Mouse (Mus musculus): ENCODE results near the gene Slc25a41. TPM values are rescaled to one million over a fixed set of nuclear protein-coding genes. Genes with fewer than 3 reads are reported as not detected.
A peak's percentile ranks its signal among the peaks of the same experiment; 100 is the strongest.

Gene Slc25a41
- total RNA-seq, 1 experiment from 2014 or later: not detected

DNA sequence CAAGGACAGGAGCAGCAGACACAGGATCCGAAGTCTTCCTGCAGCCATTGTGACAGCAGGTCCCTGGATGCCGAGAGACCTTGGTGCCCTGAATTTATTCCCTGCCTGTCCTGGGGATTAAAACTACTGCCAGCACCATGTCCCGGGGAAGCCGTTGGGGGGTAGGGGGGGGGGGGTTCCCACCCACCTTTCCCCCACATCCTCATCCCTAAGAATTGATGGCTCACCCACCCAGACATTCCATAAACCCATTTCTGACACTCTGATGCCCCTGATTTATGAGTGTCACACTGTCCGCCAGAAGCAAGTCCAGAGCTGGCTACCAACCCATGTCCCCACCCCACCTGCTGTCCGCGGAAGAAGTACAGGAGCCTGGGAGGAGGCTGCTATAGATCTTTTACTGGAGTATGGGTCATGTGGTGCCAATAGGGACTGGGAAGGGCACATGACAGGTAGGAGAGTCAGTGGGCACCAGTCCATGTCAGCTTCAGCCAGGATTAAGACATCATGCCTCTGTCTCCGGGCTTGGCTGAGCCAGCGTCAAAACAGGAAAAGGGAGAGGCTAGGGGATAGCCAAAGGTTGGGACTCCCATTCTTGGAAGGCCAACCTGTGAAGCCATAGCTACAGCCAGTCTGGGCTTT is 41.4 kb downstream of the Slc25a41 start, which contains the start of gene Pspn:
Gene Pspn (minus strand): TSS at position 51 of the 642 bp plus-strand sequence.
- ATAC-seq (ENCODE audit: extremely low read depth, insufficient number of reproducible peaks, low FRiP score, poor library complexity, severe bottlenecking): no peak

DNA sequence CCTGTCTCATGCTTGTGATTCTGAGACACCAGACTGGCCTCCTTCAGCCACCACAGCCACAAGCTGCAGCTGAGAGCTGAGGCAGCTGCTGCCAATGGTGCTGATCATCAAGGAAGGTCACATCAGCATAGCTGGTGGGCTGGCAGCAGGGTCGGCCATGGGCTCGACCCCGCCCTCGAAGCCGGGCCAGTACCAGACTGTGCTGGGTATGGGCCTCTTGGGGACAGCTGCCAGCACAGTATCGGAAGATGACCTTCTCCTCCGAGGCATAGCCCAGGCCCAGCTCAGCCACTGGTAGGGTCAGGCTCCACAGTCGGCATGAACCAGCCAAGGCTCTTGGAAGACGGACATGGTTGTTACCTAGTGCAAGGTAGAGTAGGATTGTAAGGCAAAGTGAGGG is 42.0 kb downstream of the Slc25a41 start:
- no peak for ATAC-seq (ENCODE audit: extremely low read depth, insufficient number of reproducible peaks, low FRiP score, poor library complexity, severe bottlenecking)

DNA sequence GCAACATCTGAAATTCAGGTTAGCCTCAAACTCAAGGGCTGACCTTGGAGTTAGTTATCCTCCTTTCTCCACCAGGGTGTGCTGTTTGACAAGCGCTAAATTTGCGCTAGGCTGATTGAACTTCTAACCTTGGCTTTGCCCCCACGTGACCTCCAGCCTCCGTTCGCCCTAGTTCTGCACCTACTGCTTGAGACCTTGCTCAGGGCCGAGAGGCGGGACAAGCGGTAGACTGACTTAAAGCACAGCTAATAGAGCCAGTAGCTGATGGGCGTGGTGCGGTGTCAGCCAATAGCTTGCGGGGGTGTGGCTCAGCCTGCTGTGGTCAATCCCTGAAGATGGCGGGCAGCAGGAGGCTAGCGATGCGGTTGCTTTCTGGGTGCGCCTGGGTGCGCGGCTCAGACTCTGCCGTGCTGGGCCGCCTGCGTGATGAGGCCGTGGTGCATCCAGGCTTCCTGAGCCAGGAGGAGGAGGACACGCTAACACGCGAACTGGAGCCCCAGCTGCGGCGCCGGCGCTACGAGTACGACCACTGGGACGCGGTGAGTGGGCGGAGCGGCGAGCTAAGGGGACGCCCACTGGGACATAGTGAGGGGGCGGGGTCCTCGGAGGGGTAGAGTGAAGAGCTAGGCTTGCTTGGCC is 44.3 kb downstream of the Slc25a41 start, which contains the start of gene Alkbh7:
Gene Alkbh7 (plus strand): TSS at position 311 of the 639 bp plus-strand sequence.
- ATAC-seq (ENCODE audit: extremely low read depth, insufficient number of reproducible peaks, low FRiP score, poor library complexity, severe bottlenecking): peak; percentile 98

DNA sequence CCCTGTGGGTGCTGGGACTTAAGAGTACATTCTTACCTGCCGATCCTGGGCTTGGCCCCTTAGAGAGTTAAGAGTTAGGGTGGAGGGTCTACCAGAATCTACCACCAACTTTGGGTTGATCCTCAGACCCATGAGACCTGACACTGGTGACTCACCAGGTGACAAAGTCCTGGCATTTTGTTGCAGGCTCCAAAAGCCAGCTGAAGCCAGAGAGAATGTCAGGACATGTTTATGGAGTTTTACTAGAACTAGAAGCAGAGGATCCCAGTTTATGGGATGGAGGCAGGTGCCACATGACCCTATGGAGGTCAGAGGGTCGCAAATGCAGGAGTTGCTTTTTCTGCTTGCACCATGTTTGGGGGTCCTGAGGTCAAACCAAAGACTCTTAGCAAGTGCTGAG is 44.9 kb downstream of the Slc25a41 start:
- no peak for ATAC-seq (ENCODE audit: extremely low read depth, insufficient number of reproducible peaks, low FRiP score, poor library complexity, severe bottlenecking)

DNA sequence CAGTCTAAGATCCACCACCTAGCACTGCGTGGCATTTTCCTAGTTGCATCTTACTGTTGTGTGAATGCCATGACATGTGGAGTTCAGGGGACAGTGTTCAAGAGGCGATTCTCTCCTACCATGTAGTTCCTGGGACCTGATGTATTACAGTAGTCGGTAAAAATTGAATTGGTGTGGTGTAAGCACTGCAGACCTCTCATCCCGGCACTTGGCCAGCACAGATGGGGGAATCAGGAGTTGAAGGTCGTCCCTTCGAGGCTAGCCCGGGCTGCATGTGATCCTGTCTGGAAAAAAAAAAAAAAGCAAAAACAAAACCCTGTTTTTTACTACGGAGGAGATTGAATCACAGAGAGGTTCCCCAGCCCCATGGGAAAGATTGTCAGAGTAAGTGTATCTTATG is 46.4 kb downstream of the Slc25a41 start:
- ATAC-seq (ENCODE audit: extremely low read depth, insufficient number of reproducible peaks, low FRiP score, poor library complexity, severe bottlenecking): no peak

DNA sequence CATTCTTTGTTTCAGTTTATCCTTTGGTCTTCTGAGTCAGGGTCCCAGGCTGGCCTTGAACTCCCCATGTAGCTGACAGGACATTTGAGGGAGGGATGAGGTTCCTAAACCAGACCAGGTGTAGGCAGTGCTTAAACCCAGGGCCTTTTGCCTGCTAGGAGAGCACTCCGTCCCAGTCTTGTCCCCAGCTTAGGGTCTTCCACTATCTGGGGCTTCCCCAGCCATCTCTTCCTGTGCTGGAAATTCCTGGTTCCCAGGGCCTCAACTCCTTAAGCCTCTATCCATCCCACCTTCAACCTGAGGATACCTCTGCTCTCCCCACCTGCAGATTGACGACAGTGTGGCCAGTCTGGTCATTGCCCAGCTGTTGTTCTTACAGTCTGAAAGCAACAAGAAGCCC is 50.5 kb downstream of the Slc25a41 start:
- no peak for ATAC-seq (ENCODE audit: extremely low read depth, insufficient number of reproducible peaks, low FRiP score, poor library complexity, severe bottlenecking)

DNA sequence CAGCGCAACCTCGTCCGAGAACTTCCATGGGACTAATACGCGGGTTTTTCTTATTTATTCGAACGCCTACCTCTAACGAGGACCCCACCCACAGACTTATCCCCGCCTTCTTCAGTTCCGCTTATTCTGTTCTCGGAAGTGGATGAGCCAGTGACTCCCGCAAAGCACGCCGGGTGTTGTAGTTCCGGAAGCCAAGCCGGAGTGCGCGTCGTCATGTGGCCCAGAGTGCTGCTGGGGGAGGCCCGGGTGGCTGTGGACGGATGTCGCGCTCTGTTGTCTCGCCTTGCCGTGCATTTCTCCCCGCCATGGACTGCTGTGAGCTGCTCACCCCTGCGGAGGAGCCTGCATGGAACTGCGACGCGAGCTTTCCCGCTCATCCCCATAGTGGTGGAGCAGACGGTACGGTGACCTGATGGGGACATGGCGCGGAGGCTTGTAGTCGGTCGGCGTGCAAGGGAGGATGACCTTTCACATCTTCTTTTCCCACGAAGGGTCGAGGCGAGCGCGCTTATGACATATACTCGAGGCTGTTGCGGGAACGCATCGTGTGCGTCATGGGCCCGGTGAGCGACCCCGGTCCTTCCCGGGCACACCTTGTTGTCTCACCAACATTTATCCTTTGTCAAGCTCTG is 51.2 kb downstream of the Slc25a41 start, which contains the start of gene Clpp:
Gene Clpp (plus strand): TSS at position 191 of the 632 bp plus-strand sequence.
- ATAC-seq (ENCODE audit: extremely low read depth, insufficient number of reproducible peaks, low FRiP score, poor library complexity, severe bottlenecking): peak; percentile 99

DNA sequence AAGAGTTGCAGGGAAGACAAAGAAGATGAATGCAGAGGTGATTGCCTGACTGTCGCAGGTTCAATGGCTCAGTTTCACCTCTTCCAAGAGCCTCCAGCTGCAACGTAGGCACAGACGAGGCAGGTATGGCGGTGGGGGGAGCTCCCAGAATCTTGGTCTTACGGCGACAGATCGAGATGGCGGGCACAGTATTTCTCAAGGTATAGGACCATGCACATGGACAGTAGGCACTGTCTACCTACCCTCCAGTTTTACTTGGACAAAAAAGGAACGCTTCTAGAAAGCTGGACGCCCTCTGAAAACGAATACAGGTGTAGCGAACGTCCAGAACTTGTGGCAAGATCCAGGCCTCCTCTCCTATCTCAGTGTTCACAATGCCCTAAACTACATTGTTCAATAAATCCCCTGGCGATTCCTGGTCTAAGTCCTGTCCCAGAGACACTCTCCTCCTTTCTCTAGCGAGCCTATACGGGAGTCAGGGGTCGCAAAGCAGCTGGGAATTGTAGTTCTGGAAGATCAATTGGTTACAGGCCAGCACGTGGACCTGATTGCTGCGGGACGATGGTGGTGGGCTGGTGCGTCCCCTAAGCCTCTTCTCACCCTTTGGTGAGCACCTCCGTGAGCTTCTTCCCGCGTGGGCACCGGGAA is 51.9 kb downstream of the Slc25a41 start:
- ATAC-seq (ENCODE audit: extremely low read depth, insufficient number of reproducible peaks, low FRiP score, poor library complexity, severe bottlenecking): peak; percentile 39

DNA sequence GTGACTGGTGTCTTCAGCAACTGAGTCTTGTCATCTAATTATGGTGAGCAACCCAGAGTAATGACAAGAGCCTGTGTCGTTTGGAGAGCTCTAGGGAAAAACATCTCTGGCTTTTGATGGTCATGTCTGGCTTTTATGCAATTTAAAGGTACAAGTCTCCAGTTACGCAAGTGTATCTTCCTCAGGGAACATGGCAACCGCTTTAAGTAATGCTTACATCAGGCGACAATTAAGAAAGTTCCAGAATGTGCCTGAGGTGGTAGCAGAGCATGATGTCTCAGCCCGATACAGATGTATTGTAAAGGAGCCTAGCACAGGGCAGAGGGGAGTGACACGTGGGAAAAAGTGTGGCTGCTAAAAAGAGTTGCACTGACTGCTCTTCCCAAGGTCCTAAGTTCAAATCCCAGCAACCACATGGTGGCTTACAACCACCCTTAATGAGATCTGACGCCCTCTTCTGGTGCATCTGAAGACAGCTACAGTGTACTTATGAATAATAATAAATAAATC is 52.5 kb downstream of the Slc25a41 start:
- ATAC-seq (ENCODE audit: extremely low read depth, insufficient number of reproducible peaks, low FRiP score, poor library complexity, severe bottlenecking): no peak

DNA sequence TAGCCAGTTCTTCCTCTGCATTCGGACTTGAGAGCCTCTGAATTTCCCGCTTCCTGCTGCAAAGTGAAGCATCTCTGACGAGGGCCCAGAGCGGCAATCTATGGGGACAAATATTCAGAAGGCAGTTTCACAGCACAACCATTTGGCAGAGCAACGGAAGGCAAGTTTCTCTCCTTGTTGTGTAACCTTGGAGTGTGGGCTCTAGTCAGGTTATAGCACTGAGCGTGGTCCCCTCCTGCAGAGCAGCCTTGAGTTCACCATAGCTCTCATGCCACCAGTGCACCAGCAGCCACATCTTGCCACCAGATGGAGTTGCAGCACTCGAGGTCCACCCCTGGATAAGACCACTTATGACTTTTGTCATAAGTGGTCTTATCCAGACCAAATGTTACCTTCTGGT is 53.0 kb downstream of the Slc25a41 start:
- no peak for ATAC-seq (ENCODE audit: extremely low read depth, insufficient number of reproducible peaks, low FRiP score, poor library complexity, severe bottlenecking)

DNA sequence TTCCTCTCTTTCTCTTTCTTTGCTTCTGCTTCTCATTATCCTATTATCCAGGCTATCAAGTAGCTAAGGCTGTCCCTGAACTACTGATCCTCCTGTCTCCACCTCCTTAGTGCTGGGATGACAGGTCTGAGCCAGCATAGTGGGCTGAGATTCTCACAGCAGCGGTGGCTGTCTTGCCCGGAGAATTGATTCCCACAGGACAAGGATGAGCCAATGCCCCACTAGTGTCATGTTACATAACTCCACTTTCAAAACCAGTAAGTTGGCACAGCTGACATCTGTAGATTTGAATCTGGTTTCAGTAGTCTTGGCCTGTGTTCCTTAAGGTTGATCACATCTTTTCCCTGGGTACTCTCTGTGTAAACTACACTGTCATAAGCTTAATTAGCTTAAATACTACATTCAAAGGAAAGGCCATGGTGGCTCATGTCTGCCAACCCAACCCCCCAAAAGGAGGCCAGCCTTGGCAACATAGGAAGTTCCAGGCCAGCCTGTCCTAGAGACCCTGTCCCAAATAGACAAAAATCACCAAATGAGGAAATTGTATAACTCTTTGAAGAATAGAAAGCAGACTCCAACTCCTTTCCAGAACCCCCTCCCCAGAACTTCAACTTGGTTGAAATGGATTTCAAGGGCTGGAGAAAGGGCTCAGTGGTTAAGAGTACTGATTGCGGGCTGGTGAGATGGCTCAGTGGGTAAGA is 55.2 kb downstream of the Slc25a41 start:
- no peak for ATAC-seq (ENCODE audit: extremely low read depth, insufficient number of reproducible peaks, low FRiP score, poor library complexity, severe bottlenecking)

DNA sequence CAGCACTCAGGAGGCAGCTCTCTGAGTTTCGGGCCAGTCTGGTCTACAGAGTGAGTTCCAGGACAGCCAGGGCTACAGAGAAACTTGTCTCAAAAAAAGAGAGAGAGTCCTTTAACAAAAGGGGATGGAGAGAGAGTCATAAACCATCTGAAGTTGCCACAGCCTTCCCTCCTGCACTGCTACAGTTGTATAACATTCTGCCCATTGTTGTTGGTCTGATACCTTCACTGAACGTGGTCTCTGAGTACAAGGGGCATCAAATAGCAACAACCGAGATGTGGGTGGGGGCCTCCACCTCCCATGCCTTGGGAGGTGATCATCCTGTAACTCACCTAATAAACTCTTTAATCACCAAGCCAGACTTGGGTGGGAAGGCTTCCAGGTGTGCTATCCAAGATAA is 55.8 kb downstream of the Slc25a41 start:
- ATAC-seq (ENCODE audit: extremely low read depth, insufficient number of reproducible peaks, low FRiP score, poor library complexity, severe bottlenecking): no peak

DNA sequence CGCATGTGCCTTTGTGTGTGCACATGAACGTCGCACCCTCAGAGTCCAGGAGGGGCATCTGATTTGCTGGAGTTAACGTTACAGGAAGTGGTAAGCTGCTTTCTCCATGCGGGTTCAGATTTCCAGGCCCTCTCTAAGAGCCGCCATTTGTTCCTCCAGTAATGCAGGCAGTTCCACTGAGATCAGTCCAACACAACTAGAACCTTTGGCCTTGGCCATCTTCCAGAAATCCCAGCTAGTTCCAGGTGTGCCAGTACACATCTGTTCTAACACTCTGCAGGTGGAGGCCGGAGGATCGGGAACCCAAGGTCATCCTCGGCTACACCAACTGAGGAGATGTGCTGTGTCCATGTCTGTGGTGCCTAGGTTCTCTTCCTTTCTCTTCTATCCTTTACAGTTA is 56.6 kb downstream of the Slc25a41 start:
- ATAC-seq (ENCODE audit: extremely low read depth, insufficient number of reproducible peaks, low FRiP score, poor library complexity, severe bottlenecking): no peak

Other genes starting within 250 kb of the Slc25a41 start
- 8.6 and 11.1 TPM in 2 replicates for gene Rfx2, start 210.6 kb downstream of the Slc25a41 start, total RNA-seq (2017)
- not detected in 2 replicates for gene Acsbg2, start 167.2 kb downstream of the Slc25a41 start, total RNA-seq (2017)
- gene 1700061G19Rik, start 166.2 kb downstream of the Slc25a41 start, total RNA-seq (2017): not detected in 2 replicates
- gene Mllt1, start 106.2 kb downstream of the Slc25a41 start, total RNA-seq (2017): 13.0 and 13.8 TPM in 2 replicates
- not detected in 2 replicates for gene Acer1, start 59.5 kb downstream of the Slc25a41 start, total RNA-seq (2017)
- gene Clpp, start 51.3 kb downstream of the Slc25a41 start, total RNA-seq (2017): 23.0 and 28.9 TPM in 2 replicates
- 10.6 and 17.9 TPM in 2 replicates for gene Alkbh7, start 44.3 kb downstream of the Slc25a41 start, total RNA-seq (2017)
- not detected in 2 replicates for gene Pspn, start 41.6 kb downstream of the Slc25a41 start, total RNA-seq (2017)
- 56.5 and 56.7 TPM in 2 replicates for gene Gtf2f1, start 30.4 kb downstream of the Slc25a41 start, total RNA-seq (2017)
- not detected in 2 replicates for gene Gm17949, start 30.2 kb downstream of the Slc25a41 start, total RNA-seq (2017)
- gene Khsrp, start 10.1 kb downstream of the Slc25a41 start, total RNA-seq (2017): 54.5 and 58.2 TPM in 2 replicates
- 3.3 TPM in 2 replicates for gene Crb3, start 17.5 kb upstream of the Slc25a41 start, total RNA-seq (2017)
- 3.4 and 3.6 TPM in 2 replicates for gene Slc25a23, start 18.2 kb upstream of the Slc25a41 start, total RNA-seq (2017)
- 145 and 158 TPM in 2 replicates for gene Dennd1c, start 36.9 kb upstream of the Slc25a41 start, total RNA-seq (2017)
- gene Tubb4a, start 46.1 kb upstream of the Slc25a41 start, total RNA-seq (2017): 0.37 and 0.70 TPM in 2 replicates
- gene Tnfsf9, start 63.7 kb upstream of the Slc25a41 start, total RNA-seq (2017): 1.7 and 2.0 TPM in 2 replicates
- not detected in 2 replicates for gene Cd70, start 108.1 kb upstream of the Slc25a41 start, total RNA-seq (2017)
- 79.1 and 86.9 TPM in 2 replicates for gene Tnfsf14, start 152.5 kb upstream of the Slc25a41 start, total RNA-seq (2017)
- 164 TPM in 2 replicates for gene C3, start 186.5 kb upstream of the Slc25a41 start, total RNA-seq (2017)
- 26.2 and 34.1 TPM in 2 replicates for gene Gpr108, start 206.8 kb upstream of the Slc25a41 start, total RNA-seq (2017)
- gene Trip10, start 207.8 kb upstream of the Slc25a41 start, total RNA-seq (2017): 3.4 and 4.1 TPM in 2 replicates
- gene Vav1, start 237.4 kb upstream of the Slc25a41 start, total RNA-seq (2017): 373 and 377 TPM in 2 replicates

All from neutrophil, adult 5-6 weeks (primary cell).